Mouse (Mus musculus) kidney, adult 18-20 months (tissue): ENCODE data around the gene Gm8926.
"Not testable (repeated sequence)": the region's sequence is repeated elsewhere in the genome, so short reads cannot be mapped to it uniquely, and the experiment has no call there.

Experiments
- DNase-seq: peaks from one replicate; pipeline ENCODE4 v3.0.0; 2021

Gene Gm8926

GRCm38 (mm10) chr5:11770248-11770647 lies at the start of gene Gm8926:
TSS of gene Gm8926 (plus strand) at chr5:11770548.
- DNase-seq = not testable (repeated sequence)
